Mouse (Mus musculus) embryo, embryonic 11 days (tissue): ENCODE measurements around the gene Fcrlb.
A peak's percentile ranks its signal among the peaks of the same experiment; 100 is the strongest.
"Not testable (repeated sequence)": the region's sequence is repeated elsewhere in the genome, so short reads cannot be mapped to it uniquely, and the experiment has no call there.

Source experiments
- DNase-seq: peaks from one replicate; pipeline ENCODE4 v3.0.0-alpha.2; 2015

Fcrlb gene

DNA sequence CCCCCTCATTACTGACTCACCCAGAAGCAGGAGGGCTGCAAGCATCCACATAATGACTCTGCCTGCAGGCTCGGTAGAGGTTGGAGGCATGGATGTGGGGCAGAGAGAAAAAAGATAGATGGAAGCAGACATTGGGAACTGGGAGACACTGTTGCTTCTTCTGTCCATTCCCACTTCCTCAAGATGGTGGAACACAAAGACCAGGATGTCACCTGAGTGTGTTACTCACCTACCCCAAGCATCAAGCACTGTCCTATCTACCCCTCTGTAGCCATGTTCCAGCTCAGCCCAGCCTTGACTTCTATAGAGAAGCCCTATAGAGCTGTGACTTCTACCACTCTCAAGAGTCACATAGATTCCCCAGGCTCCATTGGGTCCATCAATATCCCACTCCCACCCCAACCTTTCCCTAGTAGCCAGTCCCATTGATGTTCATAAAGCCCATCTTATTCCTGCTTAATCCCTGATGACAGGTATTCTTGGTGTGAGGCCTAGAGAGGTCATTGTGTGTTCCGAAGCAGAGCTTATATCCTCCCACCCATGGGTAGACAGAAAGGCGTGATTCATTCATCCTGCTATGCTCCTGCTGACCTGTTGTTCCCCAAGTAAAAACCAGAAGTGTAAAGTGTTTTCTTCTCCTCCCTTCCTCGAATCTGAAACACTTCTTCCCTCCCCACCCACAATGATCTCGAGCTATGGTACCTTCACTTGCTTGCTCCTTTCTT, at the start of gene Fcrlb:
TSS of gene Fcrlb (minus strand) at position 51 of the 725 bp plus-strand sequence.
- DNase-seq: no peak

DNA sequence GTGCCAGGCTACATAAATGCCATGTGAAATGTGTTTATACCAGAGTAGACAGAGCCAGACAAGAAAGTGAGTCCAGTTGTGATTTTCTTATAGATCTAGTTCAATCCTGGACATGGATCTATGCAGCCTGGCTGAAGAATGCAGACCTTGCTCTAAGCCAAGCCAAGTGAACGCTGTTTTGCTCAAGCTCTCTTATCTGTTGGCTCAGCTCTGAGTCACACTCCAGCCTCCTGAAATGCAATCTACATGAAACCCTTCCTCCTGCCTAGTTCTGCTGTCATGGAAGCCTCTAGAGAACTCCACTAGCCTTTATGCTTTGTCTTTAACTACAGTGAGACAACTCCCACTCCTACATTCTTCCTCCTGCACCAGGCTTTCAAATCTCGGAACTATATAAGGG, 49.6 kb upstream of the Fcrlb start:
- DNase-seq: no peak

DNA sequence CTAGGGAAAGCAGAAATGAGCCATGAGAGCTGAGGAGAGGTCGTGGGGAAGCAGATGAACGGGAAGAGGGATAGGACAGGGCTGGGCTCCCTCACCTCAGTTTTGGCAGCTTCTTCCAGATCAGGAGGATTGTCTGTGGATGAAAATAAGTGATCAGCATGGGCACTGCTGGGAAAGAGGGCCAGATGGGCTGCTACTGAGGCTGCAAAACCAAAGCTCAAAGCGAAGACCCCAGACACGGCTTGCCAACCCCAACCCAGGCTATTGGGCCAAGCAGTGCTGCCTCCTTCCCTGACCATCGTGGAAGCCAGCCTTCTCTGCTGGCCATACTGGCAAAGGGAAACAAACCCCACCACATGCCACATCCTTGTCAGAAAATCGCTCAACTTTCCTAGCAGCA, 48.4 kb upstream of the Fcrlb start:
- DNase-seq: no peak

- DNase-seq: no peak
These were observed 47.0 kb upstream of the Fcrlb start for GRCm38 (mm10) chr1:170959791-170960190.

- DNase-seq: no peak
These were observed 45.5 kb upstream of the Fcrlb start for GRCm38 (mm10) chr1:170958225-170958624.

- no peak for DNase-seq
These were observed 40.5 kb upstream of the Fcrlb start for GRCm38 (mm10) chr1:170953192-170953591.

DNA sequence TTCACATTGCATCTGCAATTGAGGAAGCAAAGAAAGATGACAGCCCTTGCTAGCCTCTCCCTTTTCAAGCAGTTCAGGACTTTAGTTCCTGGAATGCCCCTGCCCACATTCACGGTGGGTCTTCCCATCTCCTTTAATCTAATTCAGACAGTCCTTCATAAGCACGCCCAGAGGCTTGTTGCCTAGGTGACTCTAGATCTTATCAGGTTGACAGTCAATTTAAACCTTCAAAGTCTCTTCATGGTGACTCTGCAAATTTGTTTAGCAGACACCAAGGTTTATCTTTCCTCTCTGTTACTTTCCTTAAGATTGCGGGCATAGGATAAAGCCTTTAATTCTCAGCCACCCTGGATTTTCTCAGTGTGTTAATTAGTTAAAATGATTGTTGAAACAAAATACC, 38.0 kb upstream of the Fcrlb start:
- DNase-seq: peak; percentile 4

- not testable (repeated sequence) for DNase-seq
These were observed 32.2 kb upstream of the Fcrlb start for GRCm38 (mm10) chr1:170944908-170945307.

GRCm38 (mm10) chr1:170944151-170944550, 31.4 kb upstream of the Fcrlb start:
- not testable (repeated sequence) for DNase-seq

DNA sequence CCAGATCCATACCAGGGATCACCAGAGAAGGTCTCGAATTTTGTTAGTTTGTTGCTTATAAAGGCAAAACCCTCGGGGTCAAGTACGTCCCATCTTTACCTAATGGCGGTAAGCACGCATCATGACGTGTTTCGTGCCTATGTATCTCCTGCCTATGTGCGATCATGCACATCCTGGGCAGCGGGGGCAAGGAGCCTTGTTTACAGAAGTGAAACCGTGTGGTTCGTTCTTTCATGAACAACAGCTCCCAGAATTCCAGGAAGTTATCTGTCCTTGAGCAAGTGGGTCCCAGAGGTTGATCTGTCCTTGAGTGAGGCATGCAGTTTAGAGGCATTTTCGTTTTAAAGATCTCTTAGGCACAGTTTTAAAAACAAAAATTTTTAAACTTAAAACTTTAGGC, 26.5 kb upstream of the Fcrlb start:
- DNase-seq: no peak

GRCm38 (mm10) chr1:170934383-170934782, 21.6 kb upstream of the Fcrlb start:
- no peak for DNase-seq

- no peak for DNase-seq
These were observed 21.2 kb upstream of the Fcrlb start for GRCm38 (mm10) chr1:170933940-170934339.

DNA sequence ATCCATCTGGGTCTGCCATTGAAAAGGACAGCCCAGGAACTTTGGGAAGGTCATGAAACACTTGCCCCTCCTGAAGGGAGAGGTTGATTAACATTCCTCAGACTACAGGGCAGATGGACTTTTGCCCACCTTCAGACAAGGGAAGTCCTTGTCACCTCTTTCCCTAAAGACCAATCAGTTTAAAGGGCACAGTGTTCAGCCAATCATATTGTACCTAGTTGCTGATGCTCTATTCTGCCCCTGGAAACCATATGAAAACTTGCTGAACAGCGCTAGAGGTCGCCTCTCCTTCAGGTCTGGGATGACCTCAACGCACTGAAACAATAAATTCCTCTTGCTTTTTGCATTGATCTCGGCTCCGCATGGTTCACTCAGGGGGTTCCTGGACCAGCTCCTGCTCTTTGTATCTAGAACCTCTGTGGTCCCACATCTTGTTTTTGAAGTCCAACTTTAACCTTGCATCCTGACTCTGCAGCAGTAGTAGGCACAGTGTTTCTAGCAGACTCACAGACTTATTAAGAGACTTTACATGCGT, 20.7 kb upstream of the Fcrlb start:
- no peak for DNase-seq

- no peak for DNase-seq
These were observed 19.3 kb upstream of the Fcrlb start for GRCm38 (mm10) chr1:170932043-170932442.

DNA sequence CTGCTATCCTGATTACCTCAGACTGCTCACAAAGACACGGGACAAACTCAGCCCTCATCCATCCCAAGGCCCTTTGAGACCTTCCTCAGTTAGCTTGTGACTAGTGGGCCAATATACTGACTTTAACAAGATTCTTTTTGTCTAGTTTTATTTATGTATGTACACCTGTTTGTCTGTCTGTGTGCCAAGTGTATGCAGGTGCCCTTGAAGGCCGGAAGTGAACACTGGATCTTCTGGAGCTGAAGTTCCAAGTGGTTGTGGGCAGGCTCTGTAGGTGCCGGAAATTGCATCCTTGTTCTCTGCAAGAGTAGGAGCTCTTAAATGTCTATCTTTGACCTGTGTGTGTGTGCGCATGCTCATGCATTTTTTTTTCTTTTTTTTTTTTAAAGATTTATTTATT, 16.5 kb upstream of the Fcrlb start:
- DNase-seq: no peak

DNA sequence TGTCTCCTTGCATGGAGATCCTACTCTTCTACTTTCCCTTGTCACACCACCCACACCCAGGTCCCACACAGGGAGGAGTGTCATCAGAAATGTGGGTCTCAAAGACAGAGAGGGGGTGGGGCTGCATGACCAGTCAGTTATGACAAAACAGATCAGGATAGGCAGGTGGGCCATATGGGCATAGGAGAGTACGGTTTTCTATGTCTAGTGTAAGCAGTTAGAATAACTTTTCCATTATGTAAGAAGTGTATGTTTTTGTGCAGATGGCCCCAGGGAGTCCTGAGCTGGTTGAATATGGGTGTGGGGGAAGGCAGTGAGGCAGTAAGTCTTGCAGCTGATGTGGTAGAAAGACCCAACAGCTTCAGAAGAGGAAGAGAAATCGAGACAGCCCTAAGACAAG, 15.7 kb upstream of the Fcrlb start:
- no peak for DNase-seq

- no peak for DNase-seq
These were observed 14.6 kb upstream of the Fcrlb start, which contains the start of gene Fcrla for GRCm38 (mm10) chr1:170927378-170927777. Gene Fcrla (minus strand): TSS chr1:170927583.

- DNase-seq: no peak
These were observed 14.2 kb upstream of the Fcrlb start for GRCm38 (mm10) chr1:170926941-170927340.

- DNase-seq: no peak
These were observed 11.7 kb upstream of the Fcrlb start for GRCm38 (mm10) chr1:170924485-170924884.

DNA sequence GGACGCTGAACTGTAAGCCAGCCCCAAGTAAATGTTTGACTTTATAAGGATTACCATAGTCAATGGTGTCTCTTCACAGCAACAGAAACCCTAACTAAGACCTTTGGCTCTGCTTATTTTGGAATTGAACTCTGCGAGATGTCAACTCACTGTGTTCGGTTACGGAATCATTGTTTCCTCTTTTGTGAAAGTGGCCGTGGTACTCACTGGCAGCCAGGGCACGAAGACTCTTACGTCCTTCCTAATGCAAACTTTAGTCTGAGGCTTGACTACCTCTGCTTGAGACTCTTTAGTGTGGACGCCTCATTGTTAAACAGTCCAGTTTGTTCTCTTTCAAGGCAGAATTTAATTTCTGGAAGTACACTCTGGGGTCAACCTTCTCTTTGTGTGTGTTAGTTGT, 6.6 kb upstream of the Fcrlb start:
- DNase-seq: no peak

DNA sequence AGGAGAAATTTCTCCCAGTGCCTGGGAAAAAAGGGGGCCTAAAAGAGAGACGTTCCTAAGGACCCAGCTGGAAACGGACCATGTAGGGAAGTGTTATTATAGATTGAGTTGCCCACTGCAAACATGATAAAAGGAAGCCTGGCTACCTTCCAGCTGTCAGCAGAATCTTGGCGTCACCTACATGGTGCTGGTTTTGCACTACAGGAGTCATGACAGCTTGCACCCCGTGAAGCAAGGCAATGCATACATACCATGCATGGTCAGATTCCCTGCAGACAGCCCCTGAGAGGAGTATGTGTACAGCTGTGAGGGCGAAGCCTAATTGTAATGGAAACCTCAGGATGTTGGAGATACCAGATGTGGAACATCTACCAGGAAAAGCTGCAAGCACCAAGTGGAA, 2.9 kb upstream of the Fcrlb start:
- no peak for DNase-seq

- DNase-seq: no peak
These were observed 657 bp downstream of the Fcrlb start for GRCm38 (mm10) chr1:170911907-170912660.

DNA sequence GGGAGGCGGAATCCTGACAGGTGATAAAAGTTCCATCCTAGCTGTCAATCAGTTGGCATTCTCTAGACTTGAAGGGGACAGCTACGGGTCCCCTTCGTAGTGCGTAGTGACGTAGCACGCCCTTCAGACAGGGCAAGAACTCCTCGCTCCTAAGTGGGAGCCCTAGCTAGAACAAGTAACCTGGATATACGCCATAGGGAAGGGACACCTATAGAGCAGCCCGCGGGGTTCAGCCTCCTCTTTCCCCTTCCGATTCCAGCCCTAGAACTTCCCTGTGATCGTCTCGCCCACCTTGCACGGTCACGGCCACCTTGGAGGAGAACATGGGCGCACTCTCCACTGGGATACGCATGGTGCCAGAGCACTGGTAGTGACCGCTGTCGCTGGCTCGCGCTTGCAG, 4.4 kb downstream of the Fcrlb start:
- peak; percentile 45 for DNase-seq
